In genomic region chr6:125325337-125325736, GRCm38 (mm10) we compare ENCODE assay signal across 26 mouse cellular contexts. TPM values are rescaled to one million over a fixed set of nuclear protein-coding genes. Genes with fewer than 3 reads are reported as not detected.
DNase-seq lines count a peak whose midpoint lies in the region; ATAC-seq lines count a peak whose summit lies in the region.
"Had no signal": no experiment of that assay in that cellular context is flagged by ENCODE, and none has a peak within 500 bp of the region (broad histone marks: within the 10 kb centered on the region; RNA-seq: fewer than 3 reads in every experiment).

No protein-coding gene starts in this region.

- H3K27me3 ChIP-seq in heart, embryonic 14.5 days (ENCODE audit: control insufficient read depth, insufficient read depth, low read length), result peaks cover 34% of the 10 kb centered on the region
- H3K27me3 ChIP-seq in liver, embryonic 11.5 days (replicated peaks; ENCODE audit: control insufficient read depth, insufficient read depth, low read length), result peaks cover 30% of the 10 kb centered on the region
- peaks cover 44% of the 10 kb centered on the region for H3K27me3 ChIP-seq in liver, embryonic 12.5 days (replicated peaks)
- peaks cover 35% of the 10 kb centered on the region for H3K27me3 ChIP-seq in liver, embryonic 13.5 days

- no peak for ATAC-seq in heart, embryonic 14.5 days (ENCODE audit: insufficient number of reproducible peaks, insufficient read depth, low FRiP score, low read depth)
- 0 out of 2 replicates have a peak, but pooled peaks have one; percentile 21 for ATAC-seq in liver, embryonic 11.5 days (replicated peaks; ENCODE audit: low FRiP score)
- ATAC-seq in liver, embryonic 12.5 days, result no peak
- ATAC-seq in liver, embryonic 13.5 days (ENCODE audit: low read depth), result peak; percentile 43; the same call in 1 of the 2 replicates
- no peak for ATAC-seq in megakaryocyte progenitor cell, adult 5-6 weeks (replicated peaks; ENCODE audit: poor library complexity)
- ATAC-seq: forebrain, embryonic 15.5 days; midbrain, embryonic 13.5 days had no signal

- H3K4me3 ChIP-seq in heart, embryonic 14.5 days (ENCODE audit: control insufficient read depth in 1 of 2, insufficient read depth in 1 of 2, low read depth in 1 of 2, low read length in 2 of 2), result no peak overlapping the region
- H3K4me3 ChIP-seq in liver, embryonic 11.5 days (ENCODE audit: low read depth, low read length), result no peak overlapping the region
- no peak overlapping the region for H3K4me3 ChIP-seq in liver, embryonic 12.5 days
- H3K4me3 ChIP-seq in liver, embryonic 13.5 days (replicated peaks), result no peak overlapping the region
- H3K4me3 ChIP-seq: erythroblast, embryonic 14.5 days; forebrain, embryonic 15.5 days; heart, embryonic 12.5 days; limb, embryonic 13.5 days; midbrain, embryonic 13.5 days; myocyte; neural tube, embryonic 15.5 days had no signal

- WGBS in heart, embryonic 14.5 days, result 19% methylated on average over 6 of the region's 6 CpGs
- 45% methylated on average over 6 of the region's 6 CpGs for WGBS in liver, embryonic 11.5 days
- 49% methylated on average over 6 of the region's 6 CpGs for WGBS in liver, embryonic 12.5 days (ENCODE audit: insufficient replicate concordance)
- 38% methylated on average over 6 of the region's 6 CpGs for WGBS in liver, embryonic 13.5 days (ENCODE audit: insufficient replicate concordance)

- no peaks in the 10 kb centered on the region for H3K9me3 ChIP-seq in heart, embryonic 14.5 days (ENCODE audit: control insufficient read depth, low read length)
- H3K9me3 ChIP-seq in liver, embryonic 11.5 days (ENCODE audit: control insufficient read depth, low read length), result no peaks in the 10 kb centered on the region
- H3K9me3 ChIP-seq in liver, embryonic 12.5 days (replicated peaks), result no peaks in the 10 kb centered on the region
- no peaks in the 10 kb centered on the region for H3K9me3 ChIP-seq in liver, embryonic 13.5 days (replicated peaks)
- H3K9me3 ChIP-seq: forebrain, embryonic 15.5 days; heart, embryonic 12.5 days; limb, embryonic 13.5 days; midbrain, embryonic 13.5 days; neural tube, embryonic 15.5 days had no signal

- no peaks in the 10 kb centered on the region for H3K36me3 ChIP-seq in heart, embryonic 14.5 days (ENCODE audit: control insufficient read depth, insufficient read depth, low read length)
- no peaks in the 10 kb centered on the region for H3K36me3 ChIP-seq in liver, embryonic 11.5 days (ENCODE audit: control insufficient read depth, insufficient read depth, low read length)
- no peaks in the 10 kb centered on the region for H3K36me3 ChIP-seq in liver, embryonic 12.5 days
- H3K36me3 ChIP-seq in liver, embryonic 13.5 days, result no peaks in the 10 kb centered on the region
- H3K36me3 ChIP-seq: forebrain, embryonic 15.5 days; heart, embryonic 12.5 days; limb, embryonic 13.5 days; midbrain, embryonic 13.5 days; neural tube, embryonic 15.5 days had no signal

- DNase-seq in heart, postnatal 14 days, result no peak
- no peak for DNase-seq in liver, embryonic 11.5 days (ENCODE audit: low spot score)
- peak; percentile 84 for DNase-seq in adipocyte (ENCODE audit: low spot score)
- DNase-seq in liver, embryonic 13.5 days, result no peak
- DNase-seq: B cell, adult 2 months; cerebellum, adult 8-10 months; kidney, adult 11 months; lung, postnatal 4 days; retina, postnatal 1 day; right cerebral cortex, postnatal 4 days; thymus, postnatal 36 days had no signal

- H3K4me2 ChIP-seq in heart, embryonic 14.5 days (ENCODE audit: low read length), result no peak overlapping the region
- H3K4me2 ChIP-seq in liver, embryonic 11.5 days, result no peak overlapping the region
- H3K4me2 ChIP-seq in liver, embryonic 12.5 days, result no peak overlapping the region
- no peak overlapping the region for H3K4me2 ChIP-seq in liver, embryonic 13.5 days
- H3K4me2 ChIP-seq: forebrain, embryonic 15.5 days; heart, embryonic 12.5 days; hindbrain, embryonic 14.5 days; limb, embryonic 13.5 days; midbrain, embryonic 13.5 days; neural tube, embryonic 15.5 days had no signal

- H3K4me1 ChIP-seq in heart, embryonic 14.5 days (ENCODE audit: control insufficient read depth in 2 of 2, insufficient read depth in 2 of 2, low read length in 2 of 2), result peaks cover 5 to 9% of the 10 kb centered on the region in 2 experiments; a peak in 2 of 4 replicates
- H3K4me1 ChIP-seq in liver, embryonic 11.5 days (replicated peaks; ENCODE audit: control insufficient read depth, insufficient read depth, low read length), result 0 out of 2 replicates have a peak, but pooled peaks cover 3% of the 10 kb centered on the region
- H3K4me1 ChIP-seq in liver, embryonic 12.5 days, result peaks cover 5% of the 10 kb centered on the region; the same call in 1 of the 2 replicates
- peaks cover 15% of the 10 kb centered on the region for H3K4me1 ChIP-seq in liver, embryonic 13.5 days (replicated peaks)

- H3K9ac ChIP-seq in heart, embryonic 14.5 days (ENCODE audit: low read length), result peak overlapping the region; percentile 34; the same call in 1 of the 2 replicates
- no peak overlapping the region for H3K9ac ChIP-seq in liver, embryonic 11.5 days (ENCODE audit: low read depth, low read length)
- H3K9ac ChIP-seq in liver, embryonic 12.5 days, result no peak overlapping the region
- H3K9ac ChIP-seq in liver, embryonic 13.5 days, result no peak overlapping the region
- H3K9ac ChIP-seq: forebrain, embryonic 15.5 days; heart, embryonic 12.5 days; hindbrain, embryonic 14.5 days; limb, embryonic 13.5 days; midbrain, embryonic 13.5 days; neural tube, embryonic 15.5 days had no signal

- intact Hi-C loops in heart, postnatal 14 days (cut with DNase I), result loop anchor here (5.0 kb wide), 1 partner anchor 48 kb away; no protein-coding TSS in a partner anchor

- no peak overlapping the region for H3K27ac ChIP-seq in heart, embryonic 14.5 days (replicated peaks in 1 of 2; ENCODE audit: control insufficient read depth in 1 of 2, insufficient read depth in 1 of 2, low read depth in 2 of 2, low read length in 2 of 2)
- no peak overlapping the region for H3K27ac ChIP-seq in liver, embryonic 11.5 days (ENCODE audit: low read depth, low read length)
- no peak overlapping the region for H3K27ac ChIP-seq in liver, embryonic 12.5 days
- H3K27ac ChIP-seq in liver, embryonic 13.5 days, result no peak overlapping the region
- H3K27ac ChIP-seq: forebrain, embryonic 15.5 days; hindbrain, embryonic 14.5 days; limb, embryonic 13.5 days; midbrain, embryonic 13.5 days; neural tube, embryonic 15.5 days had no signal

RNA-seq across cellular contexts. Expression of gene Scnn1a, which starts 4.9 kb away (rescaled TPM):
- polyA plus RNA-seq in heart, embryonic 14.5 days (2014; fragmentation: Nextera tagmentation; extraction: Ambion mirVana), result 0.65 and 1.00 TPM in 2 replicates
- 1 to 10 TPM in 1 of 2 experiments, under 1 TPM in 1; 1.00 to 1.1 TPM for total RNA-seq in heart, postnatal 14 days (2021)
- polyA plus RNA-seq in liver, embryonic 11.5 days (2014; fragmentation: Nextera tagmentation; extraction: Ambion mirVana), result 0.55 and 0.74 TPM in 2 replicates
- 0.23 and 0.50 TPM in 2 replicates for polyA plus RNA-seq in liver, embryonic 12.5 days (2016; fragmentation: Nextera tagmentation; extraction: Ambion mirVana)
- polyA plus RNA-seq in liver, embryonic 13.5 days (2015; fragmentation: Nextera tagmentation; extraction: Ambion mirVana), result 0.31 and 0.37 TPM in 2 replicates
- total RNA-seq in megakaryocyte progenitor cell, adult 5-6 weeks (2015), result 21.8 and 22.9 TPM in 2 replicates
- total RNA-seq in megakaryocyte progenitor cell, adult 5-6 weeks (2017), result 0.75 and 1.7 TPM in 2 replicates

RNA-seq across cellular contexts. Expression of gene Ltbr, which starts 11.7 kb away (rescaled TPM):
- polyA plus RNA-seq in heart, embryonic 14.5 days (2014; fragmentation: Nextera tagmentation; extraction: Ambion mirVana), result 38.5 and 41.5 TPM in 2 replicates
- total RNA-seq in heart, postnatal 14 days (2021), result 10 to 100 TPM; 34.6 to 36.0 TPM
- 30.1 and 34.7 TPM in 2 replicates for polyA plus RNA-seq in liver, embryonic 11.5 days (2014; fragmentation: Nextera tagmentation; extraction: Ambion mirVana)
- 19.2 and 22.9 TPM in 2 replicates for polyA plus RNA-seq in liver, embryonic 12.5 days (2016; fragmentation: Nextera tagmentation; extraction: Ambion mirVana)
- 18.3 and 18.4 TPM in 2 replicates for polyA plus RNA-seq in liver, embryonic 13.5 days (2015; fragmentation: Nextera tagmentation; extraction: Ambion mirVana)
- 17.5 and 18.7 TPM in 2 replicates for total RNA-seq in megakaryocyte progenitor cell, adult 5-6 weeks (2015)
- 28.2 and 43.7 TPM in 2 replicates for total RNA-seq in megakaryocyte progenitor cell, adult 5-6 weeks (2017)

RNA-seq across cellular contexts. Expression of gene Tnfrsf1a, which starts 23.8 kb away (rescaled TPM):
- 41.4 and 43.5 TPM in 2 replicates for polyA plus RNA-seq in heart, embryonic 14.5 days (2014; fragmentation: Nextera tagmentation; extraction: Ambion mirVana)
- total RNA-seq in heart, postnatal 14 days (2021), result 10 to 100 TPM; 63.4 to 70.7 TPM
- polyA plus RNA-seq in liver, embryonic 11.5 days (2014; fragmentation: Nextera tagmentation; extraction: Ambion mirVana), result 37.0 and 38.0 TPM in 2 replicates
- polyA plus RNA-seq in liver, embryonic 12.5 days (2016; fragmentation: Nextera tagmentation; extraction: Ambion mirVana), result 23.0 and 23.4 TPM in 2 replicates
- 19.6 and 23.4 TPM in 2 replicates for polyA plus RNA-seq in liver, embryonic 13.5 days (2015; fragmentation: Nextera tagmentation; extraction: Ambion mirVana)
- total RNA-seq in megakaryocyte progenitor cell, adult 5-6 weeks (2015), result 56.9 and 61.8 TPM in 2 replicates
- total RNA-seq in megakaryocyte progenitor cell, adult 5-6 weeks (2017), result 56.6 and 57.1 TPM in 2 replicates

RNA-seq across cellular contexts. Expression of gene Tuba3a, which starts 39.5 kb away (rescaled TPM):
- polyA plus RNA-seq in heart, embryonic 14.5 days (2014; fragmentation: Nextera tagmentation; extraction: Ambion mirVana), result not detected in 2 replicates
- not detected for total RNA-seq in heart, postnatal 14 days (2021)
- 0.12 TPM in 1 of 2 replicates, not detected in the other for polyA plus RNA-seq in liver, embryonic 11.5 days (2014; fragmentation: Nextera tagmentation; extraction: Ambion mirVana)
- not detected in 2 replicates for polyA plus RNA-seq in liver, embryonic 12.5 days (2016; fragmentation: Nextera tagmentation; extraction: Ambion mirVana)
- polyA plus RNA-seq in liver, embryonic 13.5 days (2015; fragmentation: Nextera tagmentation; extraction: Ambion mirVana), result not detected in 2 replicates
- not detected in 2 replicates for total RNA-seq in megakaryocyte progenitor cell, adult 5-6 weeks (2015)
- not detected in 2 replicates for total RNA-seq in megakaryocyte progenitor cell, adult 5-6 weeks (2017)
- total RNA-seq: common myeloid progenitor, adult 5-6 weeks; gastrocnemius, postnatal 4 days; layer of hippocampus, postnatal 10 days had no signal
- polyA plus RNA-seq: embryonic facial prominence, embryonic 11.5 days; erythroblast, embryonic 14.5 days; forebrain, embryonic 15.5 days; heart, embryonic 12.5 days; hindbrain, embryonic 14.5 days; myocyte; neural tube, embryonic 15.5 days had no signal

RNA-seq across cellular contexts. Expression of gene Plekhg6, which starts 55.3 kb away (rescaled TPM):
- 0.05 TPM in 1 of 2 replicates, not detected in the other for polyA plus RNA-seq in heart, embryonic 14.5 days (2014; fragmentation: Nextera tagmentation; extraction: Ambion mirVana)
- total RNA-seq in heart, postnatal 14 days (2021), result not detected
- 0.30 and 0.35 TPM in 2 replicates for polyA plus RNA-seq in liver, embryonic 11.5 days (2014; fragmentation: Nextera tagmentation; extraction: Ambion mirVana)
- polyA plus RNA-seq in liver, embryonic 12.5 days (2016; fragmentation: Nextera tagmentation; extraction: Ambion mirVana), result 0.37 and 0.39 TPM in 2 replicates
- polyA plus RNA-seq in liver, embryonic 13.5 days (2015; fragmentation: Nextera tagmentation; extraction: Ambion mirVana), result 0.31 and 0.56 TPM in 2 replicates
- total RNA-seq in megakaryocyte progenitor cell, adult 5-6 weeks (2015), result not detected in 2 replicates
- not detected in 2 replicates for total RNA-seq in megakaryocyte progenitor cell, adult 5-6 weeks (2017)
- total RNA-seq: common myeloid progenitor, adult 5-6 weeks had no signal
- polyA plus RNA-seq: erythroblast, embryonic 14.5 days; heart, embryonic 12.5 days had no signal

Comparison
In these comparisons a context has a peak if more than half of its experiments do, and no peak if none do; other contexts are left out.
1. ATAC-seq: peak in liver, embryonic 11.5 days (single experiment) and liver, embryonic 13.5 days (single experiment); none in heart, embryonic 14.5 days (single experiment), liver, embryonic 12.5 days (single experiment) and megakaryocyte progenitor cell, adult 5-6 weeks (single experiment).